Mouse (Mus musculus): ENCODE measurements around the gene Rbm46. TPM values are rescaled to one million over a fixed set of nuclear protein-coding genes. Genes with fewer than 3 reads are reported as not detected.

The Rbm46 gene
- polyA plus RNA-seq, 1 experiment: 0.47 TPM

DNA sequence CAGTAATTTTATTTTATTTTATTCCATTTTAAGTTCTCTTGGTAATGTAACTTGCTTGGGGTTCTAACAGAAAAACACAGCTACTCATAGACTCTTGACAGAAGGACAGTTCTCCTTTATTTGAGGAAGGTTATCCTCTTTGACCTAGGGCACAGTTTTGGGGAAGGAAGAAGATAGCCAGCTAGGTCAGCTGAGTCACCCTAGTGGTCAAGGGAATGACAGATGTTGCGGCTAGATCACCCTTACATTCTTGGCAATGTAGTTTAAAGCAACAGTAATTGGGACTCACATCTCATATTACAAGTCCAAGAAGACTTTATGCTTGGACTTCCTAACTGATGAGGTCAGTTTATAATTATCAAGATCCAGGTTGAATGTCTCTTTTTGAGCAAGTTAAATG, 82.6 kb downstream of the Rbm46 start:
- no peak overlapping the region for H3K27ac ChIP-seq (ENCODE audit: insufficient read depth, low read length)
- no peak overlapping the region for H3K4me3 ChIP-seq (ENCODE audit: insufficient read depth, low read length)
- no peaks in the 10 kb centered on the region for H3K4me1 ChIP-seq (ENCODE audit: control insufficient read depth, insufficient read depth, low read length)
- TF ChIP-seq POLR2A (IDR thresholded peaks at IDR 0.05; ENCODE audit: low read depth, low read length): no peak
- no peak for TF ChIP-seq CTCF (IDR thresholded peaks at IDR 0.05; ENCODE audit: borderline replicate concordance, insufficient read depth, low read length)

DNA sequence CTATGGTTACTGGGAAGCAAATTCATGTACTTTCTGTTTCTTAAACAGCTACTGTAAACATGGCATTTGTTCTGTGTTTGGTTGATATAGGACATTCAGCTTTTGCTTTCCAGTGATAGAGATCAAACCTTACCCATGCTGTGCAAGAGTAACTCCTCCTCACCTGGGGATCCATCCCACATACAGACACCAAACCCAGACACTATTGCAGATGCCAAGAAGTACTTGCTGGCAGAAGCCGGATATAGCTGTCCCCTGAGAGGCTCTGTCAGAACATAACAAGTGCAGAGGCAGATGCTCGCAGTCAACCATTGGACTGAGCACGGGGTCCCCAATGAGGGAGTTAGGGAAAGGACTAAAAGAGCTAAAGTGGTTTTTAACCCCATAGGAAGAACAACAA, 84.6 kb downstream of the Rbm46 start:
- no peak overlapping the region for H3K4me3 ChIP-seq (ENCODE audit: insufficient read depth, low read length)
- TF ChIP-seq CTCF (IDR thresholded peaks at IDR 0.05; ENCODE audit: borderline replicate concordance, insufficient read depth, low read length): no peak
- TF ChIP-seq POLR2A (IDR thresholded peaks at IDR 0.05; ENCODE audit: low read depth, low read length): no peak
- H3K4me1 ChIP-seq (ENCODE audit: control insufficient read depth, insufficient read depth, low read length): no peaks in the 10 kb centered on the region
- no peak overlapping the region for H3K27ac ChIP-seq (ENCODE audit: insufficient read depth, low read length)

Other genes with a start within 250 kb of the Rbm46 start
- not detected in 2 replicates for gene Lrat, start 27.5 kb upstream of the Rbm46 start, polyA plus RNA-seq (2011; ENCODE audit: insufficient read length, low read depth, missing spikeins)
- gene Fgg, start 131.2 kb upstream of the Rbm46 start, polyA plus RNA-seq (2011; ENCODE audit: insufficient read length, low read depth, missing spikeins): not detected in 2 replicates
- not detected in 2 replicates for gene Fga, start 149.6 kb upstream of the Rbm46 start, polyA plus RNA-seq (2011; ENCODE audit: insufficient read length, low read depth, missing spikeins)
- gene Fgb, start 173.4 kb upstream of the Rbm46 start, polyA plus RNA-seq (2011; ENCODE audit: insufficient read length, low read depth, missing spikeins): not detected in 2 replicates
- 50.5 and 51.1 TPM in 2 replicates for gene Plrg1, start 179.0 kb upstream of the Rbm46 start, polyA plus RNA-seq (2011; ENCODE audit: insufficient read length, low read depth, missing spikeins)